Mouse (Mus musculus) myocyte (in vitro differentiated cells): ENCODE data around the gene Galnt3. TPM values are rescaled to one million over a fixed set of nuclear protein-coding genes. Genes with fewer than 3 reads are reported as not detected.

Source experiments
- H3K27me3 ChIP-seq: one replicate; pipeline ENCODE4 v1.6.1; 2011; ENCODE audit not compliant: control insufficient read depth, insufficient read depth, insufficient read length
- H3K36me3 ChIP-seq: one replicate; pipeline ENCODE4 v1.6.1; 2011; ENCODE audit not compliant: control insufficient read depth, insufficient read depth
- H3K4me2 ChIP-seq: one replicate; pipeline ENCODE4 v1.6.1; 2011; ENCODE audit warnings: low read depth, control low read depth
- H3K4me3 ChIP-seq: one replicate; pipeline ENCODE4 v1.5.1; 2011; ENCODE audit warnings: mild to moderate bottlenecking, control low read depth, moderate library complexity
- H3K79me2 ChIP-seq: one replicate; pipeline ENCODE4 v1.6.1; 2011; ENCODE audit not compliant: control insufficient read depth, insufficient read depth
- H3ac ChIP-seq: one replicate; pipeline ENCODE4 v1.6.1; 2011; ENCODE audit not compliant: control insufficient read depth, insufficient read length
- CEBPB ChIP-seq: IDR thresholded peaks from 2 replicates; pipeline ENCODE4 v1.6.1; 2011; ENCODE audit warnings: mild to moderate bottlenecking, moderate library complexity; ENCODE audit not compliant: poor library complexity, insufficient read depth, severe bottlenecking
- E2F4 ChIP-seq: IDR thresholded peaks from one replicate; pipeline ENCODE4 v1.6.1; 2011; ENCODE audit warnings: mild to moderate bottlenecking, control low read depth, moderate library complexity; ENCODE audit not compliant: insufficient read depth
- MAX ChIP-seq: IDR thresholded peaks from one replicate; pipeline ENCODE4 v1.6.1; 2011; ENCODE audit warnings: low read depth, mild to moderate bottlenecking, control low read depth
- MYOD1 ChIP-seq, 3 experiments: IDR thresholded peaks; one replicate each; pipeline ENCODE4 v1.6.1; 2011; ENCODE audit warnings: control low read depth in 2 of 3, low read depth in 2 of 3, mild to moderate bottlenecking in 2 of 3, moderate library complexity in 1 of 3; ENCODE audit not compliant: insufficient read length in 2 of 3, control insufficient read depth in 1 of 3
- MYOG ChIP-seq, 3 experiments: IDR thresholded peaks; one replicate each; pipeline ENCODE4 v1.6.1; 2011; ENCODE audit warnings: control low read depth in 2 of 3, low read depth in 2 of 3, mild to moderate bottlenecking in 2 of 3; ENCODE audit not compliant: insufficient read length in 2 of 3, control insufficient read depth in 1 of 3, insufficient read depth in 1 of 3
- POLR2A ChIP-seq: IDR thresholded peaks from one replicate; pipeline ENCODE4 v1.6.1; 2011; ENCODE audit warnings: low read depth, mild to moderate bottlenecking, control low read depth, moderate library complexity; ENCODE audit not compliant: insufficient read length
- POLR2AphosphoS2 ChIP-seq: IDR thresholded peaks from one replicate; pipeline ENCODE4 v1.6.1; 2011; ENCODE audit warnings: low read depth, control low read depth; ENCODE audit not compliant: insufficient read length
- REST ChIP-seq: IDR thresholded peaks from one replicate; pipeline ENCODE4 v1.6.1; 2011; ENCODE audit warnings: mild to moderate bottlenecking, control low read depth, moderate library complexity; ENCODE audit not compliant: insufficient read depth, insufficient read length
- SRF ChIP-seq: IDR thresholded peaks from one replicate; pipeline ENCODE4 v1.6.1; 2011; ENCODE audit warnings: low read depth; ENCODE audit not compliant: control insufficient read depth, insufficient read length
- TCF12 ChIP-seq: IDR thresholded peaks from one replicate; pipeline ENCODE4 v1.6.1; 2011; ENCODE audit warnings: mild to moderate bottlenecking, control low read depth; ENCODE audit not compliant: poor library complexity, insufficient read depth, severe bottlenecking
- TCF3 ChIP-seq: IDR thresholded peaks from one replicate; pipeline ENCODE4 v1.6.1; 2011; ENCODE audit warnings: low read depth, control low read depth; ENCODE audit not compliant: insufficient read length
- USF1 ChIP-seq: IDR thresholded peaks from one replicate; pipeline ENCODE4 v1.6.1; 2011; ENCODE audit warnings: low read depth, mild to moderate bottlenecking, control low read depth, moderate library complexity
- polyA plus RNA-seq: library from polyadenylated mRNA; unstranded; fragments of >200 nt; fragmentation: generic; extraction: Trizol; gene quantifications from one replicate; pipeline ENCODE4 v1.2.1, GENCODE M21; 2012; ENCODE audit warnings: missing spikeins

The Galnt3 gene
- polyA plus RNA-seq, 1 experiment = 0.25 TPM

DNA sequence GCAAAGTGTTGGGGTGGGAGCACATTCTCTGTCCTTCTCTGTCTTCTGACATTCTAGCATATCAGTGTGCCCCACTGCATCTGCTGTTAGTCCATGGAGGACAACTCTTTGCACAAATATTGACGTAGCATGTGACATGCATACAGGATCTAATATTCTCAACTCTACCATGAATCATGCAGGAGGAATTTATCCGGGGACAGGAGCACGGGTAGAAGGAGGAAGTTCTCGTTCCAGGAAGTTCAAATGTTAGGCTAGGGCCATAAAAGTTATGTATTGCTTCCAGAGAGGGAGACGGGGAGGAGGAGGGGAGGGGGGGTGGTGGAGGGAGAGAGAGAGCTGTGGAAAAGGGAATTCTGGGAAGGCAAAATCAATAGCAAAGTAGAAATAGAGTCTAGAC, 20.0 kb upstream of the Galnt3 start:
- Histone ChIP-seq H3ac (no peak overlapping the region), H3K36me3 (no peaks in the 10 kb centered on the region), H3K4me3 (no peak overlapping the region), H3K4me2 (no peak overlapping the region), H3K79me2 (no peaks in the 10 kb centered on the region), H3K27me3 (no peaks in the 10 kb centered on the region)
- TF ChIP-seq CEBPB (no peak), MAX (no peak), MYOG (IDR thresholded peaks at IDR 0.05; ENCODE audit: control insufficient read depth in 1 of 3, insufficient read depth in 1 of 3, insufficient read length in 2 of 3, low read depth in 2 of 3) (no peak)

DNA sequence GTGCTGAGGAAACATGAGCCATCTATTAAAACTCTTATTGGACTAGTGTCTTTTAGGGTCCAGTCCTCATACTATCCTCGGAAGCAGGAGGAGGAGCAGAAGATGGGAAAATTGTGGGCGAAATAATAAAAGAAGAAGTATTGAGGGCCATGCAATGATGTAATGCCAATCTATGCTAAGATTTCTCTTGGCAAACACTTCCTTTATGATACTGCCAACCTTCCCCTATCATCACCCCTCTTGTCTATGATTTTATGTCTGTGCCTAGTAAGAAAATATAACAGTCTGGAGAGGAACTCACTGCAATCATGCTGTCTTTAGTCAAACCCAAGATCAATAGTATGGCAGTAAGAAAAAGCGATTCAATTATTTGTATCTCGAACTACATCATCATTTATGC, 18.5 kb upstream of the Galnt3 start:
- no peaks in the 10 kb centered on the region for H3K27me3 ChIP-seq
- H3ac ChIP-seq = no peak overlapping the region
- no peak overlapping the region for H3K4me3 ChIP-seq
- no peaks in the 10 kb centered on the region for H3K36me3 ChIP-seq
- TF ChIP-seq TCF12 (no peak), POLR2AphosphoS2 (no peak), SRF (no peak), REST (no peak), POLR2A (no peak), E2F4 (no peak), TCF3 (no peak), MAX (no peak), MYOG (IDR thresholded peaks at IDR 0.05; ENCODE audit: control insufficient read depth in 1 of 3, insufficient read depth in 1 of 3, insufficient read length in 2 of 3, low read depth in 2 of 3) (no peak), MYOD1 (IDR thresholded peaks at IDR 0.05; ENCODE audit: control insufficient read depth in 1 of 3, insufficient read length in 2 of 3, low read depth in 2 of 3) (no peak), CEBPB (no peak), USF1 (no peak)
- no peaks in the 10 kb centered on the region for H3K79me2 ChIP-seq
- H3K4me2 ChIP-seq = no peak overlapping the region

DNA sequence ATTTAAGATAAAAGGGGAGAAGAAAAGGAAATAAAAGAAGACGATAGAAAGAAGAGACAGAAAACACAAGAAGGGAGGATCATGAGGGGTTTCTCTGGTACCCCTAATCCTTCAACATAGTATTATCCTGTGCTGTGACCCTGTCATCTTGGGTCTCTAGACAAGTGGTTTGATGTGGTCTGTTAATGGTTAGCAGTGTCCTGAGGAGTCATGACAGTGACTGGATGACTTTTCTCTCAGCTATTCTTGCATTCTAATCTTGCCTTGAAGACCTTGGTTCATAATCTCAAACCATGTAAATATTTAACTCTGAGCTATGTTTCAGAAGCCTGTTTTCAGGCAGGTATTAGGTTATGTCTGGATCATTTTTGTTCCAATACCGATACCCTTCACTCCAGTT, 17.9 kb upstream of the Galnt3 start:
- Histone ChIP-seq H3K4me3 (no peak overlapping the region), H3ac (no peak overlapping the region)

DNA sequence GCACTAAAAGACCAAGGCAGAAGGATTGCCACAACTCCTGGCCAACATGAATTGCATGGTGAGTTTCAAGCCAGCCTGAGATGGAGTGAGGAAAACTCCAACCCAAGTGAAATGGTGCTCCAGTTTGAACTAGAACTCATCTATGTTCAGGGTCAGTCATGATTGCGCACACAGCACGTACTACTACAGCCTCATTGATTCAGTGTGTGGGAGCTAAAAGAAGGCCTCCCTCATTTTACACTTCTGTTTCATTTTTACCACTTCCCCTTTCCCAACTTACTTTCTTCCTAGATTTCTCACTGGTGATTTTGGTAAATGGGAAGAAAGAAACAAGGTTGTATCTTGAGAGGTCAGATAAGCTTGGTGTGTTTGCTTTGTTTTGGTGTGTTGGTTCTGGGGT, 17.5 kb upstream of the Galnt3 start:
- no peaks in the 10 kb centered on the region for H3K79me2 ChIP-seq
- no peaks in the 10 kb centered on the region for H3K36me3 ChIP-seq
- no peak overlapping the region for H3K4me3 ChIP-seq
- no peak overlapping the region for H3ac ChIP-seq
- no peak overlapping the region for H3K4me2 ChIP-seq
- H3K27me3 ChIP-seq = no peaks in the 10 kb centered on the region
- TF ChIP-seq POLR2A = no peak
- TF ChIP-seq MYOD1 (IDR thresholded peaks at IDR 0.05; ENCODE audit: control insufficient read depth in 1 of 3, insufficient read length in 2 of 3, low read depth in 2 of 3) = no peak
- TF ChIP-seq POLR2AphosphoS2 = no peak
- no peak for TF ChIP-seq TCF3
- no peak for TF ChIP-seq REST
- TF ChIP-seq USF1 = no peak
- TF ChIP-seq SRF = no peak
- no peak for TF ChIP-seq MYOG (IDR thresholded peaks at IDR 0.05; ENCODE audit: control insufficient read depth in 1 of 3, insufficient read depth in 1 of 3, insufficient read length in 2 of 3, low read depth in 2 of 3)
- TF ChIP-seq CEBPB = no peak
- TF ChIP-seq TCF12 = no peak
- no peak for TF ChIP-seq E2F4
- no peak for TF ChIP-seq MAX

More for the DNA sequence above, 17.9 kb upstream of the Galnt3 start:
- Histone ChIP-seq H3K27me3 (no peaks in the 10 kb centered on the region), H3K79me2 (no peaks in the 10 kb centered on the region), H3K4me2 (no peak overlapping the region), H3K36me3 (no peaks in the 10 kb centered on the region)
- TF ChIP-seq REST = no peak
- no peak for TF ChIP-seq POLR2A
- TF ChIP-seq TCF12 = no peak
- TF ChIP-seq E2F4 = no peak
- no peak for TF ChIP-seq TCF3
- TF ChIP-seq MAX = no peak
- no peak for TF ChIP-seq CEBPB
- no peak for TF ChIP-seq MYOD1 (IDR thresholded peaks at IDR 0.05; ENCODE audit: control insufficient read depth in 1 of 3, insufficient read length in 2 of 3, low read depth in 2 of 3)
- no peak for TF ChIP-seq USF1
- no peak for TF ChIP-seq MYOG (IDR thresholded peaks at IDR 0.05; ENCODE audit: control insufficient read depth in 1 of 3, insufficient read depth in 1 of 3, insufficient read length in 2 of 3, low read depth in 2 of 3)
- TF ChIP-seq SRF = no peak
- no peak for TF ChIP-seq POLR2AphosphoS2

DNA sequence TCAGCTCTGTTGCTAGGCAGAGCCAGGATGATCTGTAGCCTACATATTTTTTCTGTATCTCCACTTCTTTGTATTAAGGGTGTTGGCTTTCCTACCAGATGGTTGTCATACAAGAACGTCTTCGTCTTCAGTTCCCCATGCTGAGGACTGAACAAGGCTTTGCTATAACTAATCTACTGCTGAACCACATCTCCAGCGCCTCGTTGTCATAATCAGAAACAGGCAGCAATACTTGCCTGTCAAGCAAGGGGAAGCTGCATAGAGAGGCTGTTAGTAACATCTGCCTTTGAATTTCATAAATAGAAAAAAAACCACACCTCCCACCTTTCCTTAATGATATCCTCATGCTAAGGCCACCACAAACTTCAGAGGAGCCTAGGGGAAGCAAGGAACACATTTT, 15.5 kb upstream of the Galnt3 start:
- Histone ChIP-seq H3K4me2 (no peak overlapping the region), H3K36me3 (no peaks in the 10 kb centered on the region), H3K27me3 (no peaks in the 10 kb centered on the region), H3K79me2 (no peaks in the 10 kb centered on the region), H3ac (no peak overlapping the region), H3K4me3 (no peak overlapping the region)
- TF ChIP-seq MYOG (IDR thresholded peaks at IDR 0.05; ENCODE audit: control insufficient read depth in 1 of 3, insufficient read depth in 1 of 3, insufficient read length in 2 of 3, low read depth in 2 of 3) = no peak
- TF ChIP-seq POLR2A = no peak
- TF ChIP-seq TCF3 = no peak
- TF ChIP-seq E2F4 = no peak
- TF ChIP-seq MAX = no peak
- no peak for TF ChIP-seq TCF12
- TF ChIP-seq REST = no peak
- no peak for TF ChIP-seq CEBPB
- TF ChIP-seq POLR2AphosphoS2 = no peak
- no peak for TF ChIP-seq USF1
- TF ChIP-seq MYOD1 (IDR thresholded peaks at IDR 0.05; ENCODE audit: control insufficient read depth in 1 of 3, insufficient read length in 2 of 3, low read depth in 2 of 3) = no peak
- no peak for TF ChIP-seq SRF
